Mouse (Mus musculus) liver, embryonic 12.5 days (tissue): ENCODE measurements around the gene Crym. TPM values are rescaled to one million over a fixed set of nuclear protein-coding genes. Genes with fewer than 3 reads are reported as not detected.
A peak's percentile ranks its signal among the peaks of the same experiment; 100 is the strongest.

Experiments used
- ATAC-seq: fragments of 200-750 bp; cut with Nextera tagmentation; 2 replicates; pipeline ENCODE4 v1.8.0; 2017; ENCODE audit warnings: moderate number of reproducible peaks, mild to moderate bottlenecking, moderate library complexity
- H3K27ac ChIP-seq: fragments of 300-500 bp; sonication (generic); 2 replicates; pipeline ENCODE4 v1.5.1; 2016; ENCODE audit warnings: mild to moderate bottlenecking
- H3K27me3 ChIP-seq: fragments of 300-500 bp; sonication (generic); replicated peaks from 2 replicates; pipeline ENCODE4 v1.6.1; 2016; ENCODE audit warnings: mild to moderate bottlenecking, moderate library complexity
- H3K36me3 ChIP-seq: fragments of 300-500 bp; sonication (generic); 2 replicates; pipeline ENCODE4 v1.6.1; 2016; ENCODE audit warnings: mild to moderate bottlenecking, moderate library complexity
- H3K4me1 ChIP-seq: fragments of 300-500 bp; sonication (generic); 2 replicates; pipeline ENCODE4 v1.6.1; 2016
- H3K4me2 ChIP-seq: fragments of 300-500 bp; sonication (generic); 2 replicates; pipeline ENCODE4 v1.6.1; 2016; ENCODE audit warnings: mild to moderate bottlenecking, moderate library complexity
- H3K4me3 ChIP-seq: fragments of 300-500 bp; sonication (generic); 2 replicates; pipeline ENCODE4 v1.5.1; 2016; ENCODE audit warnings: mild to moderate bottlenecking, moderate library complexity
- H3K9ac ChIP-seq: fragments of 300-500 bp; sonication (generic); 2 replicates; pipeline ENCODE4 v1.6.1; 2016; ENCODE audit warnings: mild to moderate bottlenecking, moderate library complexity
- H3K9me3 ChIP-seq: fragments of 300-500 bp; sonication (generic); replicated peaks from 2 replicates; pipeline ENCODE4 v1.6.1; 2016; ENCODE audit warnings: mild to moderate bottlenecking, moderate library complexity
- WGBS: fragments of 180-500 bp; shearing (Covaris S2); methylation state at CpG from one replicate; pipeline ENCODE4 v1.1.7; 2016; ENCODE audit not compliant: insufficient replicate concordance; 5-methylcytosine and 5-hydroxymethylcytosine counted together
- polyA plus RNA-seq: library from polyadenylated mRNA; unstranded; fragments of >200 nt; fragmentation: Nextera tagmentation; extraction: Ambion mirVana; gene quantifications from 2 replicates; pipeline ENCODE4 v1.2.1, GENCODE M21; 2016

The Crym gene
- polyA plus RNA-seq: 0.23 and 0.43 TPM in 2 replicates

DNA sequence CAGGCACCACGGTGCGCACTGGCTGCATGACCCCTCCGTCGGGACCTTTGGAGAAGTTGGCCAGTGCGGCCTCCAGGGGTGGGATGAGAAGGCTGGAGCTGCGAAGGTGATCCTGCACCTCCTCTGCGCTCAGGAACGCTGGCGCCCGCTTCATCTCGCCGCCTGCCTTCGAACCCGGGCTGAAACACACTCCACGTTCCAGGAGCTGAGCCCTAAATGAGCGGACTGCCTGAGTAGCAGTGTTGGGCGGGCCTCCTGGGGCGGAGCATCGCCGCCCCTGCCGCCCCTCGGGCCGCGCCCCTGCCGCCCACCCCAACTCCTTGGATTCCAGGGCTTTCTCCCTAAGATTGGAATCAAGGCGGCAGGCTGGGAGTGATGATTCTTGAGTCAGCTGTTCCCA lies at the start of gene Crym:
Gene Crym, minus strand, starts transcription at position 341 of the 400 bp plus-strand sequence.
- 5% methylated on average over 26 of the region's 26 CpGs for WGBS

DNA sequence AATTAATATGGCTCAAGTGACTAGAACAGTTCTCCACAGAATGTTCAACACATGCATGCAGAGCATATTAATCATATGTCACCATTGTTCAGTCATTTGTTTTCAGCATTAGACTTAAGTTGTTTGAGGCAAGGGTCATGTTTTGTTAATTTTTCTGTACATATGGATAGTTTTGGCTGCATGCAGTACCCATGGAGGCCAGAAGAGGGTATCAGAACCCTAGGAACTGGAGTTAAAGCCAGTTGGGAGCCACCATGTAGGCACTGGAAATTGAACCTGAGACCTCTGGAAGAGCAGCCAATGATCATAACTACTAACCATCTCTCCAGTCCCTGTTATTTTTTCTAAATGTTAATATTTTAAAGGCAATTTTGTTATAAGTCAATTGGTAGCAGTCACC lies 39.2 kb upstream of the Crym start:
- Histone ChIP-seq H3K4me1 (no peaks in the 10 kb centered on the region), H3K27me3 (no peaks in the 10 kb centered on the region), H3K9ac (no peak overlapping the region), H3K4me3 (no peak overlapping the region), H3K27ac (no peak overlapping the region), H3K4me2 (no peak overlapping the region), H3K36me3 (no peaks in the 10 kb centered on the region), H3K9me3 (no peaks in the 10 kb centered on the region)
- no peak for ATAC-seq

More for the DNA sequence above, at the start of gene Crym:
- no peak for ATAC-seq
- Histone ChIP-seq H3K9me3 (no peaks in the 10 kb centered on the region), H3K27ac (no peak within 1 kb of the TSS), H3K27me3 (peaks cover 28% of the 10 kb centered on the region), H3K9ac (no peak within 1 kb of the TSS), H3K4me1 (no peaks in the 10 kb centered on the region), H3K4me3 (no peak within 1 kb of the TSS), H3K36me3 (no peaks in the 10 kb centered on the region), H3K4me2 (peak within 1 kb of the TSS; percentile 39)

DNA sequence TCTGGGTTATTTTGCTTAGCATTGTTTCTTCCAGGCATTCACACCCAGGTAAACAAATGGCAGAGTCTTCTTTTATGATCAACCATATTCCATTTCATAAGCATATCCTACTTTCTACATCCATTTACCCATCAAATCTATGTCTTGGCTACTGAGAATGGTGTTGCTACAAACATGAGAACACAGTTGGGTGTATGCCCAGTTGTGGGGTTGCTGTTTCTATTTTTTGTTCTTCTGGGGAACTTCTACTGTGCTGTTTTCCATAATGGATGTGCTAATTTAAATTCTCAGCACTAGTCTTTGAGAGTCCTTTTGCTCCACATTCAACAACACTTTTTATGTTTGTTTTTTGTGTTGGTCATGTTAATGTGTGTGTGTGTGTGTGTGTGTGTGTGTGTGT lies 26.6 kb upstream of the Crym start:
- Histone ChIP-seq H3K36me3 (no peaks in the 10 kb centered on the region), H3K4me2 (no peak overlapping the region), H3K9ac (no peak overlapping the region), H3K9me3 (no peaks in the 10 kb centered on the region), H3K4me3 (no peak overlapping the region), H3K27ac (no peak overlapping the region), H3K4me1 (no peaks in the 10 kb centered on the region), H3K27me3 (no peaks in the 10 kb centered on the region)
- no peak for ATAC-seq

DNA sequence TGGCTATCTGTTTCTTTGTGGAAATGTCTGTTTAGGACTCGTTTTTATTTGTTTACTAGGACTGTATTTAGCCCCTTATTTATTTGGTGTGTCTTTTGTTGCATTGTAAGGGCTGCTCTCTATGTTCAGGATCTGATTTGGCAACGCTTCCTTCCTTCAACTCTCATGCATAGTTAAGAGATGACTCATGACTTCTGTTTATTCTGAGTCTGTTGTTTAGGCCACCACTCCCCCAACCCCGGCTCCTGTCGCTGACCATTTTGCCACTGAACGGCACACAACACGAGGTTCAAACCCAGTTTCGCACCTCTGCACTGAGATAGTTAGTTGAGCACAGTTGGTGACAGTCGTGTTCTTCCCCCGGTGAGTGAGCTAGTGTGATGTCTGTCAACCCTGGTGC lies 4.1 kb upstream of the Crym start:
- no peak overlapping the region for H3K27ac ChIP-seq
- ATAC-seq: no peak
- H3K4me1 ChIP-seq: no peaks in the 10 kb centered on the region
- peaks cover 15% of the 10 kb centered on the region for H3K27me3 ChIP-seq
- H3K9me3 ChIP-seq: no peaks in the 10 kb centered on the region
- no peak overlapping the region for H3K4me2 ChIP-seq
- H3K9ac ChIP-seq: no peak overlapping the region
- H3K36me3 ChIP-seq: no peaks in the 10 kb centered on the region
- WGBS: 29% methylated on average over 9 of the region's 9 CpGs
- no peak overlapping the region for H3K4me3 ChIP-seq

DNA sequence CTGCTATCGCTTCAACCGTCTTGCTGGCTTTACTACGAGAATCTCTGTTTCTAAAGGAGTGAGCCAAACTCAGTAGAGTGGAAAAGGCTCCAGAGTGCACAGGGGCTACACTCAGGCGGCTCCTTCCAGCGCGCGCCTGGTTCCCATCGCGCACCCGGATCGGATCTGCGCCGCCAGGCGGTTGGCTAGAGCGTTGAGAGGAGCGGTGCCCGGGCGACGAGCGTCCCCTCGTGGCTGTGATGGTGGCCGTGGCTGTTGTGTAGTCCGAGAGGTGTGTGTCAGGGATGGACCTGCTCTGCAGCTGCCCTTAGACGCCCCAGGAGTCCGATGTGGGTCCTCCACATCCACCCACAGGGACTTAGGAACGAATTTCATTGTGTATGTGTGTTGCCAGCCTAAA lies 1.9 kb upstream of the Crym start, which contains the start of gene Abca14:
Gene Abca14, plus strand, starts transcription at position 173 of the 400 bp plus-strand sequence.
- Histone ChIP-seq H3K27ac (no peak within 1 kb of the TSS), H3K4me3 (no peak within 1 kb of the TSS), H3K4me1 (no peaks in the 10 kb centered on the region), H3K27me3 (peaks cover 28% of the 10 kb centered on the region), H3K4me2 (no peak within 1 kb of the TSS), H3K9me3 (no peaks in the 10 kb centered on the region), H3K9ac (no peak within 1 kb of the TSS), H3K36me3 (no peaks in the 10 kb centered on the region)
- ATAC-seq: peak; percentile 57
- 7% methylated on average over 26 of the region's 26 CpGs for WGBS

DNA sequence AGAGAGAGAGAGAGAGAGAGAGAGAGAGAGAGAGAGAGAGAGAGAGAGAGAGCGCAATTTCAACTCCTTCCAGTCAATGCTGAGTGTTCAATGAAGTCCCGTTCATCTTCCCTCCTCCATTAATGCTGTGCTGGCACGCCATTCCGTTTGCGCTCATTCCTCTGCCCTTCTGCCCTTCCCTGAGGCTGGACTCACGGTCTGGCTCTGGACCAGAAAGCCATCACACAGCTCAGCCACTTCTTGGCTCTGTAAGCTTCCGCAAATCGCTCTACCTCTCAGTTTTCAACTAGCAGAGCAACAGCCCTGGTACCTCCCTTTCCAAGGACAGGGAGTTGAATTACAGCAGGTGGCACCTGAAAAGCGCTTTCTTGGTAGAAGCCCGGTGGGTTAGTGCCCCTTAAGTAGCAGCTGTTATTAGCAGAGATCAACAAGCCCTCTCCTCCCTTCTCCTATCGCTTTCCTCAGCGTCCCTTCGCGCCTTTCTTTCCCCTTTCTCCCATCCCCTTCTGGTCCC lies 623 bp downstream of the Crym start:
- H3K4me3 ChIP-seq: no peak overlapping the region

DNA sequence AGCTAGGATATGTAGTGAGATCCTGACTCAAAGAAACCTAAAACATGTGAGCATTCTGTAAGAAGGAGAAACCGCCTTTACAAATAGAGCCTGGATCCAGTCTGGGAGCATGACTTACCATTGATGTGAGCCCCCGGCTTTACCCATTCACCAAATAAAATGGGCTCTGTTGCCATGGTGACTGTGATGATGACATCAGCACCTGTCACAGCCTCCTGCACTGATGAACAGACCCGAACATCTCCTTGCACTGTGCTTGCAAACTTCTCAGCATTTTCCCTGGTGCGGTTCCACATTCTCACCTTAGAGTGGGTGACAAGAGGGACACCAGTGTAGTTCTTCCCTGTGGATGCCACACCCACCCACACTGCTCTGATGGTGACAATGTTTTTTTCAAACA lies 6.7 kb downstream of the Crym start:
- Histone ChIP-seq H3K9me3 (no peaks in the 10 kb centered on the region), H3K27ac (no peak overlapping the region), H3K27me3 (peaks cover 5% of the 10 kb centered on the region; the same call in 1 of the 2 replicates), H3K36me3 (no peaks in the 10 kb centered on the region), H3K9ac (no peak overlapping the region), H3K4me2 (no peak overlapping the region), H3K4me3 (no peak overlapping the region), H3K4me1 (no peaks in the 10 kb centered on the region)
- ATAC-seq: no peak
- 63% methylated on average over 4 of the region's 4 CpGs for WGBS

More for the DNA sequence above, 623 bp downstream of the Crym start:
- Histone ChIP-seq H3K4me2 (peak overlapping the region; percentile 39), H3K36me3 (no peaks in the 10 kb centered on the region), H3K27ac (no peak overlapping the region), H3K9me3 (no peaks in the 10 kb centered on the region), H3K9ac (no peak overlapping the region), H3K27me3 (peaks cover 28% of the 10 kb centered on the region), H3K4me1 (no peaks in the 10 kb centered on the region)
- no peak for ATAC-seq
- WGBS: 6% methylated on average over 14 of the region's 14 CpGs

DNA sequence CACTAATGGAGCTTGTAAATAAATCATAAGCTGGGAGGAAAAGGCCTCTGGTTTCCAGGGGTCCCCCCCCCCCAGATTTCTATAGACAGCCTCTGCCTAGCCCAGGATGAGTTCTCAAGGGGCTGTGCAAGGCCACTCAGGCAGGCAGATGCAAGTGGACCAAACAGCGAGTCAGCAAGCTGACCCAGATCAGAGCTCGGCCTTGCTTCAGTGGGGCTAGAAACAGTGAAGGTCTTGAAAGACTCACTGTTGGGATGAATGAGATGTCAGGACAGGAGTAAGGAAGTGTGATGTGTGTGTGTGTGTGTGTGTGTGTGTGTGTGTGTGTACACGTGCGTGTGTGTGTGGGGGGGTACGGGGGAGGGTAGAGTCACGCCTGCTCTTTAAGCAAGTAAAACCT lies 9.1 kb downstream of the Crym start:
- Histone ChIP-seq H3K27ac (no peak overlapping the region), H3K9me3 (no peaks in the 10 kb centered on the region), H3K9ac (no peak overlapping the region), H3K4me1 (peaks cover 3% of the 10 kb centered on the region; the same call in 1 of the 2 replicates), H3K4me2 (no peak overlapping the region), H3K27me3 (no peaks in the 10 kb centered on the region), H3K4me3 (no peak overlapping the region), H3K36me3 (no peaks in the 10 kb centered on the region)
- WGBS: 69% methylated on average over 5 of the region's 6 CpGs
- no peak for ATAC-seq

DNA sequence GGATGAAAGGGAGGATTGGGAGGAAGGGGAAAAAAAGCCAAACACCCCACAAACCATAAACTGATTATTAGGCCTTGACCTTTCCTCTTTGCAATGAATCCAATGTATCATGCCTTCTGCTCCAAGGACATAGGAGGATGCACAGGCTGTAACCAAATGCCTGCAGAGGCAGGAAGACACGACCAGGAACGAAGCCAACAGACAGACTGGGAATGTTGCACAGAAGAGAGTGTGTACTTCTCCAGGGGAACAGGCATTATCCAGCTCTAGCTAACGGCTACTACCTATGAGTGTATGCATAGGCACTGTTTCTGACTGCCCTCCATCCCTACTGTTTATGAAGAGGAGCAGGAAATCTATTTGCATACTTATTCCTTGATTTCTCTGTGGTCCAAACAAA lies 9.7 kb downstream of the Crym start:
- Histone ChIP-seq H3K36me3 (no peaks in the 10 kb centered on the region), H3K4me3 (no peak overlapping the region), H3K27ac (no peak overlapping the region), H3K9ac (no peak overlapping the region), H3K4me2 (no peak overlapping the region), H3K9me3 (no peaks in the 10 kb centered on the region), H3K4me1 (peaks cover 3% of the 10 kb centered on the region; the same call in 1 of the 2 replicates), H3K27me3 (no peaks in the 10 kb centered on the region)
- ATAC-seq: no peak
- WGBS: 51% methylated on average over 3 of the region's 3 CpGs

DNA sequence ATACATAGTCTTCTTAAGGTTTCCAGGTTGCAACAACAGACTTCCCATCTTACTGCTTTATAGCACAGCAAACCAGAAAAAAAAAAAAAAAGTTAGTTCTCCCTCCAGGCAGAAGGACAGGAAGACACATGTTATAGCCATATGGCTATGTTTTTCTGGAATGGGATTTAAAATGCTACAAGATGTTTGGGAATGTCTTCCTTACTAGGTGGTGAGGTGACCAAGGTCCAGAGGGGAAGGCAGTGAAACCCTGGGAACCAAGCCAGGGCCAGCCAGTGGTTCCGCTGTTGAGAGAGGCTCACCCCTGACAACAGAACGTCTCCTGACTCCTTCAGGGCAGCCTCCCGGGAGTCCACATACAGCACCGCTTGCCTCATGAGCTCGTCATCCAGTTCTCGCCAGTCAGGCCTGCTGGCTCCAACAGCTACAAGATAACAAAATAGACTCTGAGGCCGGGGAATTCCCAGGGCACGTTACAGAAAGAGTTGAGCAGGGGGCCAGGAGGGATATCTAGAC lies 11.7 kb downstream of the Crym start:
- Histone ChIP-seq H3K27ac (no peak overlapping the region), H3K4me2 (no peak overlapping the region), H3K9me3 (no peaks in the 10 kb centered on the region), H3K9ac (no peak overlapping the region), H3K27me3 (no peaks in the 10 kb centered on the region), H3K36me3 (no peaks in the 10 kb centered on the region), H3K4me3 (no peak overlapping the region), H3K4me1 (peaks cover 3% of the 10 kb centered on the region; the same call in 1 of the 2 replicates)
- 56% methylated on average over 8 of the region's 8 CpGs for whole genome bisulfite sequencing
- ATAC-seq: no peak

DNA sequence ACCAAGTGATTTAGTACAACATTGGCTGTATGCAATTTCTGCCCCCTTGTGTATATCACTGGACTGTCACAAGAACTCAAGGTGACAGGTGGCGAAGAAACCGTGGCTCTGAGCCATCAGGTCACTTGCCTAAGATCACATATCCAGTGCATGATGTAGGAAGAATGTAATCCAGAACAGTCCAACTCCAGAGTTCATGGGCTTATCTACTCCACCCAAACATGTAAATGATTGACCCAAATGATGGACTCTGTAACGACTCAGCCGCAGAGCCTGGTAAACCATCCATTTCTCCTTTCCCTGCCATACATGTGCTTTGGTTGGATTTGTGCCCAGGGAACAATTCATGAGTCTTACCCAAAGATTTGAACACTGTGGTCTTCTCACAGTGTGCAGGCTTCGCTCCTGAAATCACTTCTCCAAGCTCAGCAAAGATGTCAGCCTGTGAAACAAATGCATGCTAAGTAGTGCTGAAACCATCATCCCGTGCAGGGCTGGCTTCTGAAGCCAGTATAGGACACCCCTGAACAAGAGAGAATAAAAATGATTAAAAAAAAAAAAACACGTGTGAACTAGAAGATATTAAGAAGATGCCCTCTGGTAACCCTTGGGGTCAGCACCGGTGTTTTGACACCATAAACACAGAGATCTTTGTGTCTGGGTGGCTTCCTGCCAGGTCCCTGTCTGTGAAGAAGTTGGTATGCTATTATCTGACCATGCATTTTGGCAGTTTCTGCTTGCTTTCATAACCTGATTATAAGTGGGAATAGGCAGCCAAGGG lies 12.4 kb downstream of the Crym start:
- peaks cover 3% of the 10 kb centered on the region; the same call in 1 of the 2 replicates for H3K4me1 ChIP-seq
- WGBS: 64% methylated on average over 8 of the region's 8 CpGs
- no peaks in the 10 kb centered on the region for H3K36me3 ChIP-seq
- H3K9me3 ChIP-seq: no peaks in the 10 kb centered on the region
- peak; percentile 59 for ATAC-seq
- no peak overlapping the region for H3K9ac ChIP-seq
- H3K4me3 ChIP-seq: no peak overlapping the region
- H3K4me2 ChIP-seq: no peak overlapping the region
- 0 out of 2 replicates have a peak overlapping the region, but pooled peaks have one; percentile 4 for H3K27ac ChIP-seq
- H3K27me3 ChIP-seq: no peaks in the 10 kb centered on the region

DNA sequence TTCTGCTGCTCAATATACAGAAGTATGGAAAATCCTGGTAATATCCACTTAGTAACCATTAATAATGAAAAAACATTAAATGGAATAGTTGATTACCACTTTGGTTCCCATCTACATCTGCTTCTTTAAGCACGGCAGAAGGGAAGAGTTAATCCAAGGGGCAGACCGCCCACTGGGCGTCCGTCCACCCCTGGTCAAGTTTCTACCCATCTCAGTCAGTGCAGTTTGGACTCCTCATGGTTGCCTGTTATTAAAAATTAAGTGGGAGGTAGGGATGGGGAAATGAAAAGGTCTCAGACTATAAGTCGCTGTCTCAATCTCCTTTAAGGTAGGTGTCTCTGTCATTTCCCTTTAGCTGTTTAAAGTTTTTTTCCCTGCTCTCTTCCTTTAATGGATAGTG lies 13.0 kb downstream of the Crym start:
- Histone ChIP-seq H3K27me3 (no peaks in the 10 kb centered on the region), H3K4me1 (peaks cover 3% of the 10 kb centered on the region; the same call in 1 of the 2 replicates), H3K4me3 (no peak overlapping the region), H3K27ac (0 out of 2 replicates have a peak overlapping the region, but pooled peaks have one; percentile 4), H3K9ac (no peak overlapping the region), H3K4me2 (no peak overlapping the region), H3K9me3 (no peaks in the 10 kb centered on the region), H3K36me3 (no peaks in the 10 kb centered on the region)
- WGBS: 64% methylated on average over 5 of the region's 5 CpGs
- ATAC-seq: no peak
